In the genomic region with DNA sequence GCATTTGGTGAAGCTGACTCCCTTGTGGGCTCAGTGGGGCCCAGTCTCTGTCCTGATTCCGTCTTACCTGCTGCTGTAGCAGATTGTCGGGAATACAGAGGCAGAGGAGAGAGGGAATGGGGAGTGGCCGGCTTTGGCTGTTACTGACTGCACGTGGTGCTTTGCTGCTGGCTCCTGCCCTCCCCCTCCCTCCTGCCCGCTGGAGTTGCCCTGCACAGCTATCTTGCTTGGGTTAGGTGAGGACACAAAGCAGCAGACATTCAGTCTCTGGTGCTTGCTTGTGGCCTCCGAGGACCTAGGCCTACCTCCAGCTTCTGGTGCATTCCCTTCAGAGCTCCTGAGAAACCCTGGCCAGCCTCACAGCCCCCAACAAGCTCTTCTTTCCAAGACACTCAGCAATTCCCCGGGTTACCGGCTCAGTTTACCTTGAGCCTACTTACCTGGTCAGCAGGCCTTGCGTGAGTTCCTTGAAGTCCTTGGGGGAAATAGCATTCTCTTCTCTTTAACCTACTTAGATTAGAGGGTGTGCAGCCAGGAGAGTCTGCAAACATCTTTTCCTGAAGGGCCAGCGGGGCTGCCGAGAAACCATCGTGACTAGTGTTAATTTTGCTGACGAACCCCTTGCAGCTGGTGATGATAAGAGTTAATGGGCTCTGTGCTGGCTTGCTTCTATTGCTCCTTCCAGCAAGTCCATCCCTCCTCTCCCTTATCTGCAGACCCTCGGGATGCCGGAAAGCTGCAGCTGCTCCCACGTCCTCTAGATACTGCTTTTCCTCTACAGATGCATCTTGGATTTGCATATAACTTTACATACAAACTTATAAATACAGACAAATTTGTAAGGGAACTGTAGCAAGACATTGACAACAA, we compare ENCODE assay signal across 8 mouse cellular contexts.
DNase-seq lines count a peak whose midpoint lies in the region; ATAC-seq and TF ChIP-seq lines count a peak whose summit lies in the region.

No protein-coding gene starts in this region.

- peak; percentile 90 for ATAC-seq in heart, postnatal 0 days (ENCODE audit: insufficient read depth, low read depth)
- peak; percentile 83 for ATAC-seq in liver, embryonic 15.5 days (ENCODE audit: insufficient read depth)

- H3K27ac ChIP-seq in heart, postnatal 0 days (ENCODE audit: low read depth) = peak overlapping the region; percentile 53
- H3K27ac ChIP-seq in liver, embryonic 15.5 days (replicated peaks) = peak overlapping the region; percentile 38
- H3K27ac ChIP-seq in hindbrain, embryonic 10.5 days = no peak overlapping the region

- no peaks in the 10 kb centered on the region for H3K27me3 ChIP-seq in heart, postnatal 0 days (ENCODE audit: control insufficient read depth, insufficient read depth, low read length)
- H3K27me3 ChIP-seq in liver, embryonic 15.5 days = no peaks in the 10 kb centered on the region
- peaks cover 4% of the 10 kb centered on the region; the same call in 1 of the 2 replicates for H3K27me3 ChIP-seq in hindbrain, embryonic 10.5 days (ENCODE audit: insufficient read depth, poor library complexity, severe bottlenecking)

- DNase-seq in right cerebral cortex, postnatal 14 days = peak; percentile 12
- no peak for DNase-seq in right cerebral cortex, postnatal 4 days
- DNase-seq in heart, postnatal 0 days (ENCODE audit: low spot score) = peak; percentile 72
- no peak for DNase-seq in B cell, adult 2 months
- no peak for DNase-seq in spleen, adult 12 weeks (ENCODE audit: low spot score)
- no peak for DNase-seq in hindbrain, embryonic 10.5 days (ENCODE audit: low spot score)
- DNase-seq in cerebellum, adult 9-10 months = no peak

- H3K4me2 ChIP-seq in heart, postnatal 0 days (ENCODE audit: low read depth, low read length) = peak overlapping the region; percentile 36
- peak overlapping the region; percentile 27 for H3K4me2 ChIP-seq in liver, embryonic 15.5 days

- peak; percentile 55; the same call in 1 of the 2 replicates for TF ChIP-seq EP300 in heart, postnatal 0 days (IDR thresholded peaks at IDR 0.05; ENCODE audit: low read depth)

- H3K36me3 ChIP-seq in heart, postnatal 0 days (replicated peaks; ENCODE audit: control insufficient read depth, insufficient read depth, low read length) = 0 out of 2 replicates have a peak, but pooled peaks cover 5% of the 10 kb centered on the region
- 0 out of 2 replicates have a peak, but pooled peaks cover 4% of the 10 kb centered on the region for H3K36me3 ChIP-seq in liver, embryonic 15.5 days (replicated peaks)
- H3K36me3 ChIP-seq in hindbrain, embryonic 10.5 days = no peaks in the 10 kb centered on the region

- H3K9ac ChIP-seq in heart, postnatal 0 days (replicated peaks; ENCODE audit: low read depth, low read length) = peak overlapping the region; percentile 19; the same call in 1 of the 2 replicates
- H3K9ac ChIP-seq in liver, embryonic 15.5 days = no peak overlapping the region

- no peak overlapping the region for H3K4me3 ChIP-seq in heart, postnatal 0 days (ENCODE audit: low read depth, low read length)
- no peak overlapping the region for H3K4me3 ChIP-seq in liver, embryonic 15.5 days (replicated peaks)
- no peak overlapping the region for H3K4me3 ChIP-seq in hindbrain, embryonic 10.5 days

- WGBS in heart, postnatal 0 days = 26% methylated on average over 16 of the region's 16 CpGs
- 25% methylated on average over 16 of the region's 16 CpGs for WGBS in liver, embryonic 15.5 days (ENCODE audit: insufficient replicate concordance)
- WGBS in hindbrain, embryonic 10.5 days = 48% methylated on average over 16 of the region's 16 CpGs

- TF ChIP-seq CTCF in heart, postnatal 0 days (IDR thresholded peaks at IDR 0.05; ENCODE audit: low read depth) = no peak

- H3K4me1 ChIP-seq in heart, postnatal 0 days (ENCODE audit: control insufficient read depth, insufficient read depth) = peaks cover 13% of the 10 kb centered on the region
- H3K4me1 ChIP-seq in liver, embryonic 15.5 days (replicated peaks) = peaks cover 37% of the 10 kb centered on the region
- peaks cover 7% of the 10 kb centered on the region for H3K4me1 ChIP-seq in hindbrain, embryonic 10.5 days (replicated peaks)

- H3K9me3 ChIP-seq in heart, postnatal 0 days (replicated peaks; ENCODE audit: control insufficient read depth, low read length) = peaks cover 9% of the 10 kb centered on the region; the same call in 1 of the 2 replicates
- no peaks in the 10 kb centered on the region for H3K9me3 ChIP-seq in liver, embryonic 15.5 days (replicated peaks)
- peaks cover 7% of the 10 kb centered on the region; the same call in 1 of the 2 replicates for H3K9me3 ChIP-seq in hindbrain, embryonic 10.5 days

Comparison
In these comparisons a context has a peak if more than half of its experiments do, and no peak if none do; other contexts are left out.
1. DNase-seq: peak in right cerebral cortex, postnatal 14 days (single experiment) and heart, postnatal 0 days (single experiment); none in right cerebral cortex, postnatal 4 days (single experiment), B cell, adult 2 months (0 of 2), spleen, adult 12 weeks (single experiment), hindbrain, embryonic 10.5 days (single experiment) and cerebellum, adult 9-10 months (single experiment).